Mouse (Mus musculus) forebrain, embryonic 15.5 days (tissue): Measurements from ENCODE around the gene Tango2. TPM values are rescaled to one million over a fixed set of nuclear protein-coding genes. Genes with fewer than 3 reads are reported as not detected.

ENCODE experiments used
- ATAC-seq: fragments of 200-750 bp; cut with Nextera tagmentation; replicated peaks from 2 replicates; pipeline ENCODE4 v1.8.0; 2017; ENCODE audit warnings: mild to moderate bottlenecking, moderate TSS enrichment, moderate library complexity
- H3K27ac ChIP-seq: fragments of 300-500 bp; sonication (generic); replicated peaks from 2 replicates; pipeline ENCODE4 v1.5.1; 2015; ENCODE audit warnings: mild to moderate bottlenecking, inconsistent platforms
- H3K27me3 ChIP-seq: fragments of 300-500 bp; sonication (generic); 2 replicates; pipeline ENCODE4 v1.6.1; 2015; ENCODE audit warnings: inconsistent platforms
- H3K36me3 ChIP-seq: fragments of 300-500 bp; sonication (generic); 2 replicates; pipeline ENCODE4 v1.6.1; 2015; ENCODE audit warnings: mild to moderate bottlenecking, inconsistent platforms
- H3K4me1 ChIP-seq: fragments of 300-500 bp; sonication (generic); 2 replicates; pipeline ENCODE4 v1.6.1; 2015; ENCODE audit warnings: inconsistent platforms
- H3K4me2 ChIP-seq: fragments of 300-500 bp; sonication (generic); replicated peaks from 2 replicates; pipeline ENCODE4 v1.6.1; 2015; ENCODE audit warnings: mild to moderate bottlenecking, inconsistent platforms
- H3K4me3 ChIP-seq: fragments of 300-500 bp; sonication (generic); 2 replicates; pipeline ENCODE4 v1.5.1; 2015; ENCODE audit warnings: mild to moderate bottlenecking, inconsistent platforms
- H3K9ac ChIP-seq: fragments of 300-500 bp; sonication (generic); replicated peaks from 2 replicates; pipeline ENCODE4 v1.6.1; 2015; ENCODE audit warnings: mild to moderate bottlenecking, inconsistent platforms
- H3K9me3 ChIP-seq: fragments of 300-500 bp; sonication (generic); 2 replicates; pipeline ENCODE4 v1.6.1; 2016; ENCODE audit warnings: inconsistent platforms
- whole genome bisulfite sequencing: fragments of 180-500 bp; shearing (Covaris S2); methylation state at CpG from one replicate; pipeline ENCODE4 v1.1.7; 2015; ENCODE audit warnings: mixed read lengths; 5-methylcytosine and 5-hydroxymethylcytosine counted together
- polyA plus RNA-seq: library from polyadenylated mRNA; unstranded; fragments of >200 nt; fragmentation: Nextera tagmentation; extraction: Ambion mirVana; gene quantifications from 2 replicates; pipeline ENCODE4 v1.2.1, GENCODE M21; 2015

Tango2 gene
- polyA plus RNA-seq, result 76.5 and 78.1 TPM in 2 replicates

GRCm38 (mm10) chr16:18347931-18348600 lies at the start of gene Tango2, which contains the start of gene Arvcf:
Tango2 (minus strand) TSS chr16:18348103.
Arvcf (plus strand) TSS chr16:18348182.
- H3K4me1 ChIP-seq, result peaks cover 42% of the 10 kb centered on the region
- no peaks in the 10 kb centered on the region for H3K27me3 ChIP-seq
- peak within 1 kb of the TSS; percentile 82 for H3K9ac ChIP-seq
- no peaks in the 10 kb centered on the region for H3K9me3 ChIP-seq
- under 1% methylated on average over 44 of the region's 44 CpGs for WGBS
- H3K4me2 ChIP-seq, result peak within 1 kb of the TSS; percentile 71
- H3K36me3 ChIP-seq, result no peaks in the 10 kb centered on the region
- peak within 1 kb of the TSS; percentile 38 for H3K27ac ChIP-seq
- H3K4me3 ChIP-seq, result peak within 1 kb of the TSS; percentile 86
- peak; percentile 87 for ATAC-seq

GRCm38 (mm10) chr16:18396791-18397621 lies 49.1 kb upstream of the Tango2 start:
- no peak overlapping the region for H3K9ac ChIP-seq
- 97% methylated on average over 27 of the region's 27 CpGs for WGBS
- peaks cover 40% of the 10 kb centered on the region for H3K36me3 ChIP-seq
- no peak overlapping the region for H3K4me2 ChIP-seq
- H3K27ac ChIP-seq, result 0 out of 2 replicates have a peak overlapping the region, but pooled peaks have one; percentile 13
- H3K4me3 ChIP-seq, result no peak overlapping the region
- H3K4me1 ChIP-seq, result peaks cover 71% of the 10 kb centered on the region
- H3K27me3 ChIP-seq, result no peaks in the 10 kb centered on the region
- no peaks in the 10 kb centered on the region for H3K9me3 ChIP-seq
- no peak for ATAC-seq

- Histone ChIP-seq H3K4me1 (peaks cover 68% of the 10 kb centered on the region), H3K36me3 (peaks cover 34% of the 10 kb centered on the region), H3K27me3 (no peaks in the 10 kb centered on the region), H3K4me3 (no peak overlapping the region), H3K4me2 (no peak overlapping the region), H3K9me3 (no peaks in the 10 kb centered on the region), H3K27ac (peak overlapping the region; percentile 65), H3K9ac (0 out of 2 replicates have a peak overlapping the region, but pooled peaks have one; percentile 3)
- no peak for ATAC-seq
- WGBS, result 45% methylated on average over 2 of the region's 2 CpGs
These were observed 48.3 kb upstream of the Tango2 start for GRCm38 (mm10) chr16:18396201-18396600.

- Histone ChIP-seq H3K4me3 (no peak overlapping the region), H3K27me3 (no peaks in the 10 kb centered on the region), H3K4me1 (peaks cover 62% of the 10 kb centered on the region), H3K36me3 (peaks cover 34% of the 10 kb centered on the region), H3K4me2 (peak overlapping the region; percentile 10; the same call in 1 of the 2 replicates), H3K27ac (peak overlapping the region; percentile 65), H3K9ac (no peak overlapping the region), H3K9me3 (no peaks in the 10 kb centered on the region)
- no peak for ATAC-seq
- 17% methylated on average over 6 of the region's 7 CpGs for WGBS
These were observed 47.7 kb upstream of the Tango2 start for GRCm38 (mm10) chr16:18395620-18396036.

GRCm38 (mm10) chr16:18394777-18395619 lies 47.1 kb upstream of the Tango2 start:
- Histone ChIP-seq H3K4me1 (peaks cover 56% of the 10 kb centered on the region), H3K4me2 (peak overlapping the region; percentile 14; the same call in 1 of the 2 replicates), H3K27ac (peak overlapping the region; percentile 65), H3K9me3 (no peaks in the 10 kb centered on the region), H3K27me3 (no peaks in the 10 kb centered on the region), H3K4me3 (no peak overlapping the region), H3K36me3 (peaks cover 32% of the 10 kb centered on the region), H3K9ac (no peak overlapping the region; the same call in 1 of the 2 replicates)
- ATAC-seq, result no peak; the same call in 1 of the 2 replicates
- WGBS, result 13% methylated on average over 11 of the region's 11 CpGs

- peaks cover 47% of the 10 kb centered on the region for H3K4me1 ChIP-seq
These were observed 46.2 kb upstream of the Tango2 start for GRCm38 (mm10) chr16:18394056-18394455.

GRCm38 (mm10) chr16:18393595-18393994 lies 45.7 kb upstream of the Tango2 start:
- Histone ChIP-seq H3K36me3 (peaks cover 19% of the 10 kb centered on the region), H3K27ac (peak overlapping the region; percentile 83), H3K4me3 (peak overlapping the region; percentile 64), H3K4me2 (peak overlapping the region; percentile 94), H3K4me1 (peaks cover 49% of the 10 kb centered on the region), H3K27me3 (no peaks in the 10 kb centered on the region), H3K9ac (peak overlapping the region; percentile 72), H3K9me3 (no peaks in the 10 kb centered on the region)
- ATAC-seq, result no peak
- WGBS, result 44% methylated on average over 5 of the region's 5 CpGs

More at GRCm38 (mm10) chr16:18394056-18394455, 46.2 kb upstream of the Tango2 start:
- Histone ChIP-seq H3K9me3 (no peaks in the 10 kb centered on the region), H3K9ac (peak overlapping the region; percentile 72), H3K27ac (peak overlapping the region; percentile 83; the same call in 1 of the 2 replicates), H3K4me2 (peak overlapping the region; percentile 94), H3K4me3 (peak overlapping the region; percentile 64), H3K27me3 (no peaks in the 10 kb centered on the region), H3K36me3 (peaks cover 23% of the 10 kb centered on the region)
- WGBS, result 45% methylated on average over 3 of the region's 3 CpGs
- no peak for ATAC-seq

- H3K4me1 ChIP-seq, result peaks cover 57% of the 10 kb centered on the region
- no peaks in the 10 kb centered on the region for H3K9me3 ChIP-seq
- no peaks in the 10 kb centered on the region for H3K27me3 ChIP-seq
- H3K4me2 ChIP-seq, result peak overlapping the region; percentile 94
- H3K27ac ChIP-seq, result peak overlapping the region; percentile 83
- peak; percentile 74 for ATAC-seq
- peak overlapping the region; percentile 72 for H3K9ac ChIP-seq
- peaks cover 10% of the 10 kb centered on the region for H3K36me3 ChIP-seq
- WGBS, result under 1% methylated on average over 62 of the region's 63 CpGs
- H3K4me3 ChIP-seq, result peak overlapping the region; percentile 64
These were observed 44.8 kb upstream of the Tango2 start for GRCm38 (mm10) chr16:18392469-18393426.

- 79% methylated on average over 3 of the region's 3 CpGs for WGBS
- Histone ChIP-seq H3K27me3 (no peaks in the 10 kb centered on the region), H3K9ac (no peak overlapping the region), H3K4me1 (peaks cover 66% of the 10 kb centered on the region), H3K36me3 (0 out of 2 replicates have a peak, but pooled peaks cover under 1% of the 10 kb centered on the region), H3K27ac (no peak overlapping the region; the same call in 1 of the 2 replicates), H3K4me2 (0 out of 2 replicates have a peak overlapping the region, but pooled peaks have one; percentile 94), H3K9me3 (no peaks in the 10 kb centered on the region), H3K4me3 (no peak overlapping the region)
- ATAC-seq, result no peak
These were observed 43.8 kb upstream of the Tango2 start for GRCm38 (mm10) chr16:18391728-18392127.

GRCm38 (mm10) chr16:18391127-18391526 lies 43.2 kb upstream of the Tango2 start:
- Histone ChIP-seq H3K4me1 (peaks cover 66% of the 10 kb centered on the region), H3K9ac (no peak overlapping the region), H3K27me3 (no peaks in the 10 kb centered on the region), H3K4me2 (no peak overlapping the region), H3K9me3 (no peaks in the 10 kb centered on the region), H3K36me3 (no peaks in the 10 kb centered on the region), H3K27ac (no peak overlapping the region), H3K4me3 (no peak overlapping the region)
- WGBS, result over 99% methylated on average over 3 of the region's 3 CpGs
- no peak for ATAC-seq
